ENCODE assay signal across 9 mouse cellular contexts in genomic region chr9:103108943-103109670, GRCm38 (mm10). TPM values are rescaled to one million over a fixed set of nuclear protein-coding genes. Genes with fewer than 3 reads are reported as not detected.
DNase-seq lines count a peak whose midpoint lies in the region; ATAC-seq and TF ChIP-seq lines count a peak whose summit lies in the region.
"Had no signal": no experiment of that assay in that cellular context is flagged by ENCODE, and none has a peak within 500 bp of the region (broad histone marks: within the 10 kb centered on the region; RNA-seq: fewer than 3 reads in every experiment).

No protein-coding gene starts in this region.

- no peak for ATAC-seq in embryonic facial prominence, embryonic 12.5 days (ENCODE audit: insufficient number of reproducible peaks, insufficient read depth, low FRiP score, low TSS enrichment)
- ATAC-seq in intestine, embryonic 14.5 days (replicated peaks; ENCODE audit: low FRiP score, low TSS enrichment, low read depth), result no peak
- no peak for ATAC-seq in neural tube, embryonic 13.5 days (ENCODE audit: low read depth)

- intact Hi-C loops in gastrocnemius, postnatal 36 days (cut with DNase I), result no loop called here

- no peaks in the 10 kb centered on the region for H3K9me3 ChIP-seq in embryonic facial prominence, embryonic 12.5 days
- no peaks in the 10 kb centered on the region for H3K9me3 ChIP-seq in intestine, embryonic 14.5 days (ENCODE audit: control insufficient read depth, low read length)
- no peaks in the 10 kb centered on the region for H3K9me3 ChIP-seq in neural tube, embryonic 13.5 days
- H3K9me3 ChIP-seq: megakaryocyte, embryonic 14.5 days had no signal

- TF ChIP-seq CTCF in layer of hippocampus, adult 2 months (conservative IDR thresholded peaks at IDR 0.05), result no peak

- 25% methylated on average over 18 of the region's 18 CpGs for WGBS in embryonic facial prominence, embryonic 12.5 days
- WGBS in intestine, embryonic 14.5 days, result 23% methylated on average over 18 of the region's 18 CpGs
- 31% methylated on average over 18 of the region's 18 CpGs for WGBS in neural tube, embryonic 13.5 days

- peak overlapping the region; percentile 34 for H3K9ac ChIP-seq in embryonic facial prominence, embryonic 12.5 days
- H3K9ac ChIP-seq in intestine, embryonic 14.5 days (ENCODE audit: low read length), result peak overlapping the region; percentile 47; the same call in 1 of the 2 replicates
- H3K9ac ChIP-seq in neural tube, embryonic 13.5 days, result peak overlapping the region; percentile 67

- peaks cover 18% of the 10 kb centered on the region for H3K4me1 ChIP-seq in embryonic facial prominence, embryonic 12.5 days
- peaks cover 11% of the 10 kb centered on the region for H3K4me1 ChIP-seq in intestine, embryonic 14.5 days (replicated peaks; ENCODE audit: control insufficient read depth, insufficient read depth, low read length)
- H3K4me1 ChIP-seq in neural tube, embryonic 13.5 days (replicated peaks), result peaks cover 41% of the 10 kb centered on the region

- no peak for DNase-seq in layer of hippocampus, adult 2 months (ENCODE audit: low spot score in 2 of 2)
- DNase-seq in layer of hippocampus, postnatal 10 days (ENCODE audit: low spot score in 2 of 2), result no peak
- peak; percentile 62 for DNase-seq in intestine, embryonic 14.5 days (ENCODE audit: low spot score)
- DNase-seq in adrenal gland, adult 18-20 months (ENCODE audit: low spot score in 2 of 2), result no peak
- no peak for DNase-seq in gastrocnemius, postnatal 36 days
- no peak for DNase-seq in right cerebral cortex, postnatal 25 days

- H3K27me3 ChIP-seq in embryonic facial prominence, embryonic 12.5 days, result peaks cover 37% of the 10 kb centered on the region
- H3K27me3 ChIP-seq in intestine, embryonic 14.5 days (replicated peaks; ENCODE audit: control insufficient read depth, insufficient read depth, low read length), result peaks cover 42% of the 10 kb centered on the region
- H3K27me3 ChIP-seq in neural tube, embryonic 13.5 days, result peaks cover 8% of the 10 kb centered on the region; the same call in 1 of the 2 replicates

- H3K4me3 ChIP-seq in layer of hippocampus, adult 2 months, result peak overlapping the region; percentile 34
- H3K4me3 ChIP-seq in embryonic facial prominence, embryonic 12.5 days, result peak overlapping the region; percentile 41
- H3K4me3 ChIP-seq in intestine, embryonic 14.5 days (ENCODE audit: low read depth, low read length), result peak overlapping the region; percentile 46
- peak overlapping the region; percentile 44 for H3K4me3 ChIP-seq in neural tube, embryonic 13.5 days
- H3K4me3 ChIP-seq: megakaryocyte, embryonic 14.5 days had no signal

- peak overlapping the region; percentile 69 for H3K27ac ChIP-seq in layer of hippocampus, adult 2 months
- no peak overlapping the region for H3K27ac ChIP-seq in embryonic facial prominence, embryonic 12.5 days
- H3K27ac ChIP-seq in intestine, embryonic 14.5 days (ENCODE audit: low read depth), result no peak overlapping the region
- H3K27ac ChIP-seq in neural tube, embryonic 13.5 days (replicated peaks), result peak overlapping the region; percentile 70

- H3K36me3 ChIP-seq in embryonic facial prominence, embryonic 12.5 days, result no peaks in the 10 kb centered on the region
- no peaks in the 10 kb centered on the region for H3K36me3 ChIP-seq in intestine, embryonic 14.5 days (ENCODE audit: control insufficient read depth, insufficient read depth, low read length)
- no peaks in the 10 kb centered on the region for H3K36me3 ChIP-seq in neural tube, embryonic 13.5 days

- H3K4me2 ChIP-seq in embryonic facial prominence, embryonic 12.5 days (replicated peaks), result peak overlapping the region; percentile 49
- H3K4me2 ChIP-seq in intestine, embryonic 14.5 days (ENCODE audit: low read length), result peak overlapping the region; percentile 71
- peak overlapping the region; percentile 63 for H3K4me2 ChIP-seq in neural tube, embryonic 13.5 days

RNA-seq across cellular contexts. Expression of gene Rab6b, which starts 2.5 kb away (rescaled TPM):
- 100 to 1,000 TPM; 429 to 449 TPM for total RNA-seq in layer of hippocampus, adult 2 months (2021)
- 100 to 1,000 TPM; 536 to 566 TPM for total RNA-seq in layer of hippocampus, postnatal 10 days (2021)
- polyA plus RNA-seq in embryonic facial prominence, embryonic 12.5 days (2016; fragmentation: Nextera tagmentation; extraction: Ambion mirVana), result 11.1 and 11.5 TPM in 2 replicates
- polyA plus RNA-seq in intestine, embryonic 14.5 days (2014; fragmentation: Nextera tagmentation; extraction: Ambion mirVana), result 5.1 and 5.6 TPM in 2 replicates
- polyA plus RNA-seq in neural tube, embryonic 13.5 days (2015; fragmentation: Nextera tagmentation; extraction: Ambion mirVana), result 82.5 and 86.2 TPM in 2 replicates
- total RNA-seq in adrenal gland, adult 18-20 months (2021), result 1 to 10 TPM; 3.0 to 8.4 TPM
- under 1 TPM; 0.66 to 0.81 TPM for total RNA-seq in gastrocnemius, postnatal 36 days (2021)

Comparison
In these comparisons a context has a peak if more than half of its experiments do, and no peak if none do; other contexts are left out.
1. H3K27ac ChIP-seq: peak in layer of hippocampus, adult 2 months (single experiment) and neural tube, embryonic 13.5 days (single experiment); none in embryonic facial prominence, embryonic 12.5 days (single experiment) and intestine, embryonic 14.5 days (single experiment).
2. RNA of gene Rab6b, which starts 2.5 kb away (total RNA-seq): 536 to 566 TPM in layer of hippocampus, postnatal 10 days and 429 to 449 TPM in layer of hippocampus, adult 2 months; 3.0 to 8.4 TPM in adrenal gland, adult 18-20 months and 0.66 to 0.81 TPM in gastrocnemius, postnatal 36 days; every median in the first group is over 10 times any median in the second.
3. Peak in every context shown above with its lines, with median percentiles within 50 percentile points of each other: H3K4me3 ChIP-seq, H3K4me2 ChIP-seq and H3K9ac ChIP-seq.